Mouse (Mus musculus) frontal cortex, postnatal 10 days (tissue): Measurements from ENCODE around the gene Tubb2b.

Source experiments
- DNase-seq, 2 experiments: peaks; one replicate each; pipeline ENCODE4 v3.0.0; 2022; ENCODE audit warnings: low spot score in 2 of 2, mixed read lengths in 1 of 2

Tubb2b gene

DNA sequence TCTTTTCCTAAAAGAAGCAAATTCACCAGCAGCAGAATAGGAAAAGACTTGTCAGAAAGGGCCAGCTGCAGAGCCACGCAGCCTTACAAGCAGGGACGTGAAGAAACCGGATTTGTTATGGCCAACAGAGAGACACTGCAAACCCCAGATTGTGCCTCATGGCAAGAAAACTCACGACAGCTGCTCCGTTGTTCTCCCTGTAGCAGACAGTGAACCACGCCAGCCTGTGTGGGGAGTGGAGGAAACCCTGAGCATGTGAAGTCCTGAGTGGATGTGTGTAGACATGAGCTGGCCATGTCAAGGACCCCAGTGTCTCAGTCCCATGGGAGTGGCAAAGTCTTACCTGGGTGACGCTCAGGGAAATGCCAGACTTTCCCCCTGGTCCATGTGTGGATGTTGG, 6.3 kb upstream of the Tubb2b start:
- DNase-seq = peak in 1 of 2 experiments; percentile 51

GRCm38 (mm10) chr13:34134276-34134675, 4.0 kb upstream of the Tubb2b start:
- DNase-seq = peak in 1 of 2 experiments; percentile 22

GRCm38 (mm10) chr13:34133326-34134071, 3.2 kb upstream of the Tubb2b start:
- DNase-seq = peak in 1 of 2 experiments; percentile 18

- no peak for DNase-seq
Measured at GRCm38 (mm10) chr13:34132875-34133274, 2.6 kb upstream of the Tubb2b start.

DNA sequence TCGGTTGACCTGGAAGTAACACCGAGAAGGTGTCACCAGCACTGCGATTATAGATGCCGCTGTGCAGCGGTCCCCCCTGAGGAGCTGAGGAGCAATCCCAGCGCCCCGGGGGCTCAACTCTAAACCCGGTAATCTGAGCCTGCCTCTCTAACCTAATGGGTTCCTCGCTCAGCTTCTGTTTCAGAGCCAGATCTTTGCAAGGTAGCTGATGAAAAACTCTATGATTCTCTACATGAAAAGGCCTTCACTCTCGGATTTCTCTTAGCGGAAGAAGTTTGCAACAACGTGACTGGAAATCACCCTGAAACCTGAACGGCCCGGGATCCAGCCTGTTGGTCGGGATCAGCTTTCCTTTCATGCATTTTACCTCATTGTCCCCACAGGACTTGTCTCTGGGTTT, 2.0 kb upstream of the Tubb2b start:
- peak in 1 of 2 experiments; percentile 22 for DNase-seq

GRCm38 (mm10) chr13:34131708-34132060, 1.4 kb upstream of the Tubb2b start:
- peak; percentile 71 to 75 for DNase-seq

DNA sequence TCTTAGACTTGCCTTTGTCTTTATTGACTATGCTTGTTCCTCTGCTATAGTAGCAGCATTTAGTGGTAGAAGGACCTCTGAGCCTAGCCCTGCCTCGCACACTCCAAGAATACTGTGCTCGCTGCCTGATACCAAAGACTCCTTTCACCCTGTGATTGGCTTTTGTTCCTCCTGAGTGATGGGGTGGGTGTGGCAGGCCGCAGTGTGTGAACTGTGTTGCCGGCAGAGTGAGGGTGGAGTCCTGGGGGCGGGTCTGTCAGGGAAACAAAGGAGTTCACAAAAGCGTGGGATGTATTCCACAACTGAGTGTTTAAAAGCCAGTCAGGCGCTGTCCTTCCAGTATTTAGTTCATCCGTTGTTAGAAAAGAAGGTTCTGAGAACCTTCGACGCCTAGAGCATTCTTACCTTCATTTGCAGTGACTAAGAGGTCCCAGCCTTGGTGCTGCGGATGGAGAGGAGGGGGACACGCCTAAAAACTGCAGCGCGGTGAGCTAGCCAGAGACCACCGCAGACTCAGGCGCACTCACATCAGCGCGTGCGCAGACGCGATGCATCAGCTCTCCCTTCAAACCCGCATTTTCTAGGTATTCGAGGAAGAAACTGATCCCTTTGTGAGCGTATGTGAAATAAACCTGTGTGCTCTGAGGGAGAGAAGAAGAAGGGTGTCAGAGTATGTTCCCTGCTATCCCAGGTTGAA, 893 bp upstream of the Tubb2b start:
- peak; percentile 64 to 69 for DNase-seq

- peak; percentile 73 to 81 for DNase-seq
Measured at GRCm38 (mm10) chr13:34129485-34130225, 611 bp downstream of the Tubb2b start.

DNA sequence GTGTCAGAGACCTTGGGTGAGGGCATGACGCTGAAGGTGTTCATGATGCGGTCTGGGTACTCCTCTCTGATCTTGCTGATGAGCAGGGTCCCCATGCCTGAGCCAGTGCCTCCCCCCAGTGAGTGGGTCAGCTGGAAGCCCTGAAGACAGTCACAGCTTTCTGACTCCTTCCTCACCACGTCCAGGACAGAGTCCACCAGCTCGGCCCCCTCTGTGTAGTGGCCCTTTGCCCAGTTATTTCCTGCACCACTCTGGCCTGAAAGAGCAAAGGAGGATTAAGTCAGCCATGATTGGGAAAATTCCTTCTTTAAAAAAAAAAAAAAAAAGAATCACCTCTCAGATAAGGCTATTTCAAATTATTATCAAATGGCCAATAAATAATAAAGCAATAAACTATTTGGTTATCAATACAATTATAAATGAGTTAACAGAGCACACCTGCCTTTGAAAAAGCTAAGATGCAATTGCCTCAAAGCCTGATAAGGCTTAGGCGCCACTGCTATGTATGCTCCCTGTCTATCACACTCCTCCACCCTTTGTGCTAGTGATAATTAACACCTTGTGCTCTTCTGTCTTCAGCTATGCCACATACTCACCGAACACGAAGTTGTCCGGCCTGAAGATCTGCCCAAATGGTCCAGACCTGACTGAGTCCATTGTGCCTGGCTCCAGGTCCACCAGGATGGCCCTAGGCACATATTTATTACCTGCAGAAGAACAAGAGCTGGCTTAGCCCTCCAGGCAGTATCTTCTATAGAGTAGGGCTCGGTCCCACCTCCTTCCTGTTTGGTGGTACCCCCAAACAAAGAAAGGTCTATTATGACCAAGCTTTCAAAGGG, 1.8 kb downstream of the Tubb2b start:
- DNase-seq = no peak

- DNase-seq = no peak
Measured at GRCm38 (mm10) chr13:34125711-34126110, 4.6 kb downstream of the Tubb2b start.

GRCm38 (mm10) chr13:34120536-34120935, 9.7 kb downstream of the Tubb2b start:
- no peak for DNase-seq

DNA sequence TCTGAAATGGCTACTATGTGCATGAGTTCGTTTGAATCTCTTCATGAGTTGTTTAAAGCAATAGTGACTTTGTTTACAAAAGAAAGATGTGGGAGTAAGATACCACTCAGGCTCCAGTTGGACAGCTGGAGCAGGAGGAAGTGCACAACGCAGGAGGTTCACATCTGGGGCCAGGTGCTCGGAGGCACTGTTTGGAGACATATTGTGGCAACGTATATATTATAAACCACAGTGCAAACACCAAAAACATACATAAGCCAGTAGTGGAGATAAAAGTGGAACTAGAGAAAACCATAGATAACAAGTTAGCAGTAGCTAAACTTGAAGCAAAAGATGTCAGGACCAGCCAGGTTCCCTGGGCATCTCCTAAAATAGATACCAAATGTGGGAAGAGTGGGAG, 10.9 kb downstream of the Tubb2b start:
- DNase-seq = no peak

DNA sequence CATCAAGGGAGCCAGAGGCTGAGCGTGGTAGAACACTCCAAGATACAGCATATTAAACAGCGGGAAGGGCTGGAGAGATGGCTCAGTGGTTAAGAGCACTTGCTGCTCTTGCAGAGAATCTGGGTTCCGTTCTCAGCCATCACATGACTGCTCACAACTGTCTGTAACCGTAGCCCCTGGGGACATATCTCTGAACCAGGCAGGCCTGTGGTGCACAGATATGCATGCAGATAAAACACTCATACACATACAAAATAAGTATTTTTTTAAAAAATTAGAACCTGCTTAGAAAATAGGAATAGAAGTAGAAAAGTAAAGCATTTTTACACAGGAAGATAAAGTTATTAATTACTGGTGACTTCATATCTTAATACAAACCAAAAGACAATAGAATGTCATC, 11.4 kb downstream of the Tubb2b start:
- DNase-seq = no peak

DNA sequence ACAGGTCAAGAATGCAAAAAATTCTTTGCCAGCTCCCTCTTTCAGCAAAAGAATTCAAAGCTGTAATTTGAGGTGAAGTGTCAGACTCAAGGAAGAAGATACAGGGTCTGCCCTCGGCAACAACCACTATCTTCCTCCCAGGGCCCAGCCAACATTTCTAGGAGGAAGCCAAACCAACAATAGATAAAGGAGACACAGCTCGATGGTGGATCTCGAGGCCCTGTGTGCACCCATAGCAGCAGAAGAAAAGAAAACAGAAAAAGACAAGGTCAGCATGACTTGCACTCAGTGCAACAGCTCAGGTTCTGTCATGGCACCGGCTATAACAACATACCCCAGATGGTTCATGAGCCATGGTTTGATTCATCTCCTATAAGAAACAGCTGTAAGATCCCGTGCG, 13.8 kb downstream of the Tubb2b start:
- DNase-seq = no peak

DNA sequence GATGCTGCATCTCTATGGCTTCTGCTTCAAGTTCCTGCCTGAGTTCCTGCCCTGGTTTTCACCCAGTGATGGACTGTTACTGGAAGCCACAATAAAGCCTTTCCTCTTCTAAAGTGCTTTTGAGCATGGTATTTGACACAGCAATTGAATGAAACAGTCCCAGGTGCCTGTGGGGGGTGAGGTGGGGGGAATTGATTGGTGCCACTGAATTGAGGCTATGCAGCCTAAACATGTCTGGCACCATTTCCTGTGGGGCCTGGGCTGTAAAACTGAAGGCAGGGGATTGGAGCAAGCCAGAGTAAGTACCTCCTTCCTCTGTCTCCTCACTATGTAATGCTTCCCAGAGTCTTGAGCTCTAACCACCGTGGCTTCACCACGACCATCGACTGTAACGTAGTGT, 15.6 kb downstream of the Tubb2b start:
- no peak for DNase-seq

- no peak for DNase-seq
Measured at GRCm38 (mm10) chr13:34113086-34113485, 17.2 kb downstream of the Tubb2b start.

- no peak for DNase-seq
Measured at GRCm38 (mm10) chr13:34112369-34113081, 17.7 kb downstream of the Tubb2b start.

DNA sequence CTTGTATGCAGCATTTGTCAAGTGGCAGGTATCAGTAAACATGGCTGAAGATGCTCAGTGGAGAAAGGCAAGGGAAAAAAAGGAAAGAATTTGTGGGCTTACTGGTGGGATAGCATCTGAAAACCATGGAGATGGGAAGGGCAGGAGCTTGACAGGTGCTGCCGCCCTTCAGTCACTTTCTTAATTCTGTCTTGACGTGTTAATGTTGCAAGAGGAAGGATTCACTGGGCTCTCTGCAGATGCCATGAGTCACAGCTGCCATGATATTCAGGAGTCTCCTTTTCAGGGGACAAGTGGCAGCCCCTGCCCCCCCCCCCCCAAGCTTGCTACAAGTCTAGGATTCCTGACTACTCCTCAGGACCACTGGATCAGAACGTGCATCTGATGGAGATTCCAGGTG, 18.4 kb downstream of the Tubb2b start:
- no peak for DNase-seq

- no peak for DNase-seq
Measured at GRCm38 (mm10) chr13:34111019-34111418, 19.2 kb downstream of the Tubb2b start.

DNA sequence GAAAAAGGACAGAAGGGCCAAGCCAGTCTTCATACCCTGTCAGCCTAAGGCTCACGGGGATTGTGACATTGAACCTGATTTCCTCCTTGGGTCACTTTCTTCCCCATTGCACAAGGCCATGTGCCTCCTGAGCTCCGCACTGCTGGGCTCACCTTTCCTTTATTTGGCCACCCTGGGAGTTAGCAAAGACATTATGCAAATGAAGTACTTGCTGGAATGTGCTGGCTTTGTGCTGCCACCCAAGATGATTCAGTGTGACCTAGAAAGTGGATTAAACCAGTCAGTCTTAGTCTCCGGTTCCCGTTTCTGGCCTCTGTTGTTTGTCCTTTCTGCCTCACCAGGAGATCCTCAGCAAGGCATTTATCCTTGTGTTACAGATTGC, 20.6 kb downstream of the Tubb2b start:
- DNase-seq = no peak

DNA sequence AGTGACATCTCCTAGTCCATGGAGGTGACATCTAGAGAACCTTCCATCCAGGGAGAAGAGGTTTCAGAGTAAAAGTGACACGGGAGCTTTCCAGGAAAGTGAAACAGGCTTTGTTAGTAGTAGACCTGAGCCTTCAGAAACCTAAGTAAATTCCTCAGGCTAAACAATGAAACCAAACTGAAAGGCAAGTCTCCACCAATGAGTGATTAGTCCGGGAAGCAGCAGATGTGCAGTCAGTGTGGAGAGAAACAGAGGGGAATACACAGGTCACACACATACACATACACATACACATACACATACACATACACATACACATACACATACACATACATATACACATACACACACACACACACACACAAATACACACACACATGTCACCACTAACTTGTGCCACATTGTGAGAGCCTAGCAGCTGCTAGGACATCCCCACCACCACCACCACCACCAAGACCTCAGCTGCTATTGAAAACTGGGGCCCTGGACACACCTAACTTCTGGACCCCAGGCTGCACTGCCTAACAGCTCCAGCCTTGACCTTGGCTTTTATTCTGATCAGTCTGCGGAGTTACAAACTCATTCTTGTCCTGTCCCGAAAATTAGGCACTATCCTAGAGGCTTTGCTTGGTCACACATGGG, 21.1 kb downstream of the Tubb2b start:
- no peak for DNase-seq
